Mouse (Mus musculus) ovary, postnatal 14 days (tissue): ENCODE data around the gene Dlat.

ENCODE experiments used
- DNase-seq: peaks from one replicate; pipeline ENCODE4 v3.0.0; 2022; ENCODE audit warnings: low spot score

Dlat gene

DNA sequence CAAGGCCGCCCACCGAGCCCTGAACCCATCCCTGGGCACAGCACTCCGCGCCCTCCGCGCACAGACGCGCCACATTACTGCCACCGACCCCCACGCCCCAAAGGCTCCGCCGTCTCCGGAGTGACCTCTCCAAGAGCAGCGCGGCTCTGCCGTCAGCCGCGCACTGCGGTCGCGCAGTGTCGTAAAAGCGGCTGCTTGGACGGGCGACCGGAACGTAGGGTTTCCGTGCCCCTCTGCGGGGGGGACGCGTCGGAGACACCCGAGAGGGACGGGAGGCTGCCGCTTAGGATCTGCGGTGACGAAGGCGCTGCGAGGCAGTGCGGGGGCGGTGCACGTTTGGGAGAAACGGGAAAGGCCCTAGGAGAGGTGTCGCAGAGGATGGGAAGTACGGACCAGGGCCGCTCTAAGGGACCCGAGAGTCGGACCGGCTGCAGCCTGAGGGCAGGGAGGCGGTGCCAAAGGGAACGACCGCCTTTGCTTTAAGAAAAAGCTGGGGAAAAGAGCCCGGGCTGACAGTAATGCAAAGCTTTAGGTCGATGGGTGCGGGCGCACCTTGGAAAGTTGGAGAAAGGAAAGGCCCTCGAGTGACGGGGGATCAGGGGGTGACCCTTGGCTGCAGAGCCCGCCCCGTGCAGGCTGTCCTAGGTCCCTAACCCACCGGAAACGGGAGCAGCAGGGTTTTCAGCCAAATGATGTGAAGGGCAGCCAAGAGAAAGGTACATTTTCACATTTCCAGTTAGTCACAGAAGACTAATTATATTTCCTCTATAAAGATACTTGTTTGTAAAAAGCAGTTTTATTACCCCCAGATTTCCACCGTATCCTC is at the start of gene Dlat:
Dlat (minus strand) TSS at position 389 of the 826 bp plus-strand sequence.
- peak; percentile 79 for DNase-seq

DNA sequence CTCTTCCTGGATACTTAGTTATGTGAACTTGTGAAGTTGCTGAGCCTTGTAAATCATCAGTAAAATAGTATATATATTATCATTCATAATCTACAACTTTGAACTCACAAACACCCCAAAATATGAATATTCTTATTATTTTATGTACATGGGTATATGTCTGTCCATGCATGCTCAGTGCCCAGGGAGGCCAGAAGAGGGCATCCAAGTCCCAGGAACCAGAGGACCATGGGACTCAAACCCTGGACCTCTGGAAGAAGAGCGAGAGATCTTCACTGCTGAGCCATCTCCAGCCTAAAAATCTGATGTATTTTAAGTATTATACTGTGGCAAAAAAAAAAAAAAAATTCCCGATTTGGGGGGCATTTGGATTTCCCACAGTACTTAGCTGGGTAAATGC is 49.5 kb upstream of the Dlat start:
- no peak for DNase-seq

DNA sequence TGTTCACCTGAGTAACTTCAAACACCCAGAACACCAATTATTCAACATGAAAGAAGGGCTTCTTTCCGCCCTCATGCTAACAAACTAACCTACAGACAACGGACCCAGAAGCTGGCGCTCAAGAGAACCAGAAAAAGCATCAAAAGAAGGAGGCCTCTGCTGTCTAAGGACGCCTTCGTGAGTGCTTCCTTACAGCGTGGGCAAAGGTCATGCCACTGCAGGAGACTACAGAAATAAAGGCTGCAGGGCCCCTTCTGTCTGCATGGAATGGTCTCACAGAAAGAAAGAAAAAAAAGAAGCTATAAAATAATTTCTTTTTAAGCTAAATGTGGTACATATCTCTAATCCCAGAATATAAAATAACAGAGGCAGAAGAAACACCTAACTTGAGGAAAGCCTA is 45.3 kb upstream of the Dlat start:
- DNase-seq: no peak

DNA sequence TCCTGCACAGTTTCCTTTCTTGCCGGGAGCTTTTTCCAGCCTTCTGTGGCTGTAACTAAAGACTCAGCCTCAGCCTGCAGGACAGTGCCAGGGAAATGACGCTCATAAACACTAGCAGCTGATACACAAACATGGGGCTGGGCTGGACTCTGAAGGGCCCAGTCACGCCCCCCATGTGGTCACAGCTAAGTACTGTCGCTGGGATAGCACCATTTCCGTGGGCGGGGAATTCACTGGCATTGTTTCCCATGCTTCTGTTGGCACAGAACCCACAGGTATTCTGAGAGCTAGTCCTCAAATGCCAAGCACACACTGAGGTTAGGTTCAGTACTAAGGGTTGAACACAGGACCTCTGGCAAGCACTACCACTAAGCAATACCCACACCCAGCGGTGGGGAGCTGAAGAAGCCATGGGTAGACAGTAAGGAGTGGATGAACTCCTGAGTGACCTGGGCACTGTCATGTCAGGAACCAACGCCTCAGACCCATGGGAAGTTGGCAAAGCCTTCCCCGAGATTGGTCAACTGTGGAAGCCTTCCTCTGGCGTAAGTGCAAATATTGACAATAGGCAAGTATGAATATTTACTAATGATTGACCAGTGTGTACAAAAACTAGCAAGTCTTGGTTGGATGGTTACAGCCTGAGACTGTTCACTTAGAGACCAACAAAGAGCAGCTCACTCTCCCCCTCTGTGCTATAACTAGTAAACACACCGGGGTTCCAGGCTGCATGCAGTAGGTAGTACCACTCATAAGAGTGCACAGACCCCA is 41.5 kb upstream of the Dlat start:
- DNase-seq: peak; percentile 38

DNA sequence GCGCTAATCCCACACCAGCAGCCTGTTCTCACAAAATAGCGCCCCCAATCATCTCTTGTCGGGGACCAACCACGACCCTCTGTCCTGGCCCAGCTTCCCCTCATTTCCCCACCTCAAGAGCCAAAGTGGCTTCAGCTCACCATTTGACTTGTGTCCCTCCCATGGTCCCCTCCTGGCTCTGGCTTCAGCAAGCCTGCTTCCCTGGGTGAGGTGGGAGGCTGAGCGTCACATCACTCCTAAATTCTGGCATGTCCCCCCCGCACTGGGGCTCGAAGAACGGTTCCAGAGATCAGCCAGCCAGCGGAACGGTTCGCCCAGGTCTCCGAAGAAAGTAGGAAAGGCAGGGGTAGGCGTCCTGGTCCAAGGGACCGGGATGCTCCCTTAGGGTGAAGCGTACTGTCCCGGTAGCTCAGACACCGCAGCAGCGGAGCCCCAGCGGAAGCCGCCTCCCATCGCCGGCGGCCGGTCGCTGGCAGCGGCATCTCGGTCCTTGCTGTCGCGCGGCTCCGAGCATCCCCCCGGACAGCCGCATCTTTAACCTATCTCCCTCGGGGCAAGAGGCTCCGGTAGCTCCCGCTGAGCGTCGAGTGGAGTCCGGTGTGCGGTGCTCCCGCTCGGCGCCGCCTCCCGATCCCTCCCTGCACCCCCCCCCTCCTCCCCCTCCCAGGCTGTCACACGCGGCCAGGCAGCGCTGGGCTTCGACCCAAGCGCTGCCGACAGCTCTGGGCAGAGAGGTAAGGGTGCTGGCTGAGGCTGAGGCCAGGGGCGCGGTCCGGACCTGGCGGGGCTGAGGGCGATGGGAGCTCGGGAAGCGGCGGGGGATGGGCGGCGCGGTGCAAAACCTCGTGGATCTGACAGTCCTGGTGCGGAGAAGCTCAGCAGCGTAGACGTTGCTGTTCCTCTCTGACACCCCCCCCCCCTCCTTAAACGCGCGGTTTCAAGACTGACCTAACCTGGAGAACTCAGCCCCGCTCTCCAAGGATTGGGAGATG is 39.1 kb upstream of the Dlat start:
- DNase-seq: no peak

DNA sequence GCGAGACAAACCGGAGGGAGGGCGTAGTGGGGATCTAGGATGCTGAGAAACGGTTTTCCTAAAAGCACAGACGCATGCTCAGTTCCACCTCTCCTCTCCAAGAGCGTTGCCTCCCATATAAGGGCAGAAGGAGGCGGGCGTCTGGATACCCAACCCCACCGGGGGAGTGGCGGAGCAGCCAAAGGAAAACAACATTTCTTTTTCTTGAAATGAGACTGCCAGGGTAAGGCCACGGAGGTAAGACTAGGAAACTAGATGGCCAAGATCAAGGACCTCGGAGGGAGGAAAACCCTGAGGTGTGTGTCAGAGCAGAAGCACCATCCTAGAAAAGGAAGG is 38.1 kb upstream of the Dlat start:
- DNase-seq: peak; percentile 53

DNA sequence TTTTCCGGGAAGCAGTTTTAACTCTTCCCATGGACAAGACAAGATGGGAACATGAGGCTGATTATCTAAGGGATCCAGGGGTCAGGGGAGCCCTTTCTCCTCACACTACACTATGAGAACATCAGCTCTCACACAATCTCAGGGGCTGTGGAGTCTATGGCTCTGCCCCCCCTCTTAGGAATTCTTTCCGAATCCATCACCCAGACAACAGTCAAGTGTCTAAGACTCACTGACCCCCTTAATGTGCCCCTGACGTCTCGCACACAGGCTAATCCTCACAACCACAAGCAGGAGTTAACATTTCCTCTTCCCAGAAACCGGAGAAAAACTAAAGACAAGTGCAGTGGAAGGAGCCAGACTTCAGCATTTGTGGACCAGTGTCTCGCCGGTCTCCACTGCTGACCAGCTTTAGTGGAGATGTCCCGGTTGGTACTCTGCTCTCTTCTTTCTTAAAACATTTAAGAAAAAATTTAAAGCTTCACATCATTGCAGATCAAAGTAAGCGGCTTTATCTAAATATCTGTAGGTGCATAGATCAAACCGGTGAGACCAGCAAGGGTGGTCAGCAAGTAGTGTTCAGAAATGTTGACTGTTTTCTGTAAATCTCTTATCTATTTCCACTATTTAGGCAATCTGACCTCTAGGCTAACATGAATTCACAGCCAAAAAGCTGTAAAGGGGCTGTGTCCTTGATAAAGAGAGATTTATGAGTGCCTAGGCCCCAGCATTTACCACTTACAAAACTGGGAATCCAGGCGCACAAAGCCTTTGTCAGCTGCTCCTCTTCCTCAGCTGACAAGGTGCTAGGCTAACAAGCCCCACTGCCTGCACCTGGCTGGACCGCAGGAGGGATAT is 37.5 kb upstream of the Dlat start:
- DNase-seq: no peak

DNA sequence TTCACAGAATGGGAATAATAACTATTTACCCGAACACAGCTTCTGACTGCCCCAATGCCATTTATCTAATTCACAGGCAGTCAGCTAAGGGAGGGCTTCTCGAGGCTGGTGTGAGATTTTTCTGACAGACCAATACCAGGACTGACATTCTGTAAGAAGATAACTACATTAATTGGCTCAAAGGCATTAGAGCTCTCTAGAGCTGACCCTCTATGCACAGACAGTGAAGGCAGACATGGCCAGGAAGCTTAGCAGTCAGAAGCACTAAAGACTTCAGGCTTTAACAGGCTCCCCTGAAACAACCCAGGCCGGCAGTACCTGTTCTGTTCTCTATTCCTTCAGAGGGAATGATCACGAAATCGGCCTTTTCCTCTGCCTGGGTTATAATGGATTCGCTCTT is 35.6 kb upstream of the Dlat start:
- DNase-seq: no peak

DNA sequence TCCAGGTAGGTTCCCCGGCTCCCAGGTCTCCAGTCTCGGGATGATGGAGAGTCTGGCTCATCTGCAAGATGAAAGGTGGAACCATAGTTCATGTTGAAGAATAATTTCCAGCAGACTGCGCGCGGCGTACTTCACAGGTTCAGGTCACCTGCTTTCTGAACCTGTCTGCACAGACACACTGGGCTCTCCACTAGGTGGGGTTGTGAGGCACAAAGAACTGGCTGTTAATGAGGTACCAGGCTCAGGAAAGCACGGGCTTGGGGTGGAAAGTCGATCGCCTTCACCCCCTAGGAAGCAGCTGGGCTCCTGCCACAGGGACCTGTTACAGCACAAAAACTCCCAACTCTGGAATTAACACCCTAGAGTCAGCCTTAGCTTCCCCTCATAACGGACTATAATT is 34.1 kb upstream of the Dlat start:
- DNase-seq: peak; percentile 22

DNA sequence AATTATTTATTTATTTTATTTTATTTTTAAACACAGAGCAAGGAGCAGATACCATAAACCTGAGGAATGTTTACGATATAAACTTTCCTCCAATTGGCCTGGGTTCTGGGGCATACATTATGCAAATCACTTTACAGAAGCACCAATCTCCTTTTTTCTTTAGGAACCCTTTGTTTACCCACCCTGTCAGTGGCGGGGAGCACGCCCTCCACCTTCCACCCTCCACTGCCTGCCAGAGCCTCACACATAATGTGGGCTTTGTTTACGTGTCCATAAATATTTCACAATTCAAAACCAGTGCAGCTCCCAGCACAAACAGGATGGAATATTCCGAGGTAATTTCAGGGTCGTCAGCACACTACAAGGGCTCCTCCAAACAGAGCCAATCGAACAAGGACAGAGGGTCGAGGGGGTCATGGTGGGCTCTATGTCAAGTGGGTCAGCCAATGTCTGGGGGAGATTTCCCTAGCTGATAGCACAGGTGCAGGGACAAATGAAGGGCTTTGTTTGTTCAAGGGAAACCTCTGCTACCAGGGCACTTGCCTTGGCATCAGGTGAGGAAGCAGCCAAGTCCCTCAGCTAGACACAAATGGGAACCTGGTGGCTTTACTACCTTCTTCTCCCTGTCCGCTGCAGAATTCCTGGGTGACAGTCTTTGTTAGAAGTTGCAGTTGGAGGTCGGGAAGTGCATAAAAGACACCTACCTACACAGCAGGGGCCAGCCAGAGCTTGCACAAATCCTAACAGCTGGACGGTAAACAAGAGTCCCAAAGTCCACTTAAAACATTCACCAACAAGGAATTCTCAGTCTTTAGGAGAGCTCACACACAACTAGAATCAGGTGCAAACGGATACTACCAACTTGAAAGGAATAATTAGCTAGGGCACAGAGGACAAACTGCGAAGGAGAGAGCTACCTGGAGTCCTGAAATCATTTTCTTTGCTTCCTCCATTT is 33.3 kb upstream of the Dlat start:
- no peak for DNase-seq

DNA sequence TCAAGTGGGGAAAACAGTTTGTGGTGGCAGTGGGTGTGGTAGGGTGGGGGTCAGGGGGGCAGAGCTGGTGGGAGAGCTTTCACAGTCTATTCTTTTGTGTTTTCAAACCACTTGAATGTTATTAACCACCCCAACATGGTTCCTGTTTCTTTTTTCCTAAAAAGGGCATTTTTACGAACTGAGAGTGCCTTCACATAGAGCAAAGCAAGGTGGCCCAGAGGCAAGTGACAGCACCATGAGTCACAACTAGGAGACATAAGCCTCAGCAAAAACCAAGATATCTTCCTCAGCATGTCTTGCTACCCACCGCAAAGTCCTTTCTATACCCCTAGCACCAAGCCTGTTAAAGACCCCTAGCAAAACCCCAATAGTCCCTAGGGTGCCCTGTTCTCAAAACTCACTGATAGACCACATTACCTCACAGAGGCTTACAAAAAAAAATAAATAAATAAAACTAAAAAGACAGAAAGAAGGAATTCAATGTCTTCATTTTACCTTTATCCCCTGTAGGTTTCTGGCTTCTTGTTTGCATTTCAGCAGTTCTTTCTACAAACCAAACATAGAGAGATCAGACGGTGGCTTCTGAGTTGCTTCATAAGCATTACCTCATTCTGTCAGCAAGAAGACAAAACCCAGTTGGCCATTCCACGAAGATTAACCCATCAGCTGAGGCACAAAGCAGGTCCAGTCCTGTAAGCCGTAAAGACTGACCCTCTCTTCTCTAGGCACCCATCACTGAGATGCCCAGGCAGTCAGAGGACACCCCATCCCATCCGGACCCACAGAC is 27.5 kb upstream of the Dlat start:
- no peak for DNase-seq

DNA sequence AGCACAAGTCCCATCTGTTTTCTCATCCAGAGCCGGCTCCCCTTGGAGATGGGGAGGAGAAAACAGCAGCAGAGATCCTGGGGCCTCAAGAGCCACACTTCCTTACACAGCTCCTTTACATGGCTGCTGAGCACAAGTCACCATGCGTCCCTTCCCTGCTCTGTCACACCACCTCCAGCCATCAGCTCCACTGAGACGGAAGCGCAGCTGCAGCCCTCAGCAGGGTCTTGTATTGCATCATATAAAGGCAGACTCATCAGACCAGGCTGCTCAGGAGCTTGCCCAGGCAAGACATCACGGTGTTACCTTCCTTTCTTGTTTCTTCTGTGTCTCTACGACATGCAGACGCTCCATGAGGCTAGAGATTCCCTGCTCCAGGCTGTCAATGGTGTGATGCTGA is 22.1 kb upstream of the Dlat start:
- DNase-seq: no peak

DNA sequence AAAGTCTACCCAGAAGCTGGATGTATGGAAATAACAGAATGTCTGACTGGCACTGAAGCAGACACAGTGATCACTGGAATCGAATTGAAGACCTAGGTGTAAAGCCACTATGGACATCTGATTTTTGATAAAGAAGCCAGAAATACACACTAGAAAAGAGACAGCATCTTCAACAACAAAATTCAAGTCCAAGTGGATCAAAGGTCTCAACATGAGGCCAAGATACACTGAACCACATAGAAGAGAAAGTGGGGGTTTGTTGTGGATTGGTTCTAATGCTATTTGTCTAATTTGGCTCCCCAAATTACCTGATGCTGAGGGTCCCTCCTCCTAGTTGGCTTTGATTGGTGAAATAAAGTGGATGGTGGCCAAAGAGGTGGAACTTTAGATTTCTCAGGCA is 19.8 kb upstream of the Dlat start:
- no peak for DNase-seq

DNA sequence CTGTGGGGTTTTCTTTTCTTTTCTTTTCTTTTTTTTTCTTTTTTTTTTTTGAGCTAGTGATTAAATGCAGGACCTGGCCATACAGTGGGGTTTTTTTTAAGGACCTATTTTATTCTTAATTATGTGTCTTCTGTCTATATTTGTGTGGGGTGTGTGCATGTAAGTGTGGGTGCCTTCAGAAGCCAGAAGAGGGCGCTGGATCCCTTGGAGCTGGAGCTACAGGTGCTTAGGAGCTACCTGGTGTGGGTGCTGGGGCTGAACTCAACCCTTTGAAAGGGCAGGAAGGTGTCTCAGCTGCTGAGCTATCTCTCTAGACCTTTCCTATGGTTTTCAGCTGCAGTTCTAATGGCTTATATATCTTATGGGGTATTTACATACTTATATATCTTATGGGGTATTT is 15.2 kb upstream of the Dlat start:
- no peak for DNase-seq

DNA sequence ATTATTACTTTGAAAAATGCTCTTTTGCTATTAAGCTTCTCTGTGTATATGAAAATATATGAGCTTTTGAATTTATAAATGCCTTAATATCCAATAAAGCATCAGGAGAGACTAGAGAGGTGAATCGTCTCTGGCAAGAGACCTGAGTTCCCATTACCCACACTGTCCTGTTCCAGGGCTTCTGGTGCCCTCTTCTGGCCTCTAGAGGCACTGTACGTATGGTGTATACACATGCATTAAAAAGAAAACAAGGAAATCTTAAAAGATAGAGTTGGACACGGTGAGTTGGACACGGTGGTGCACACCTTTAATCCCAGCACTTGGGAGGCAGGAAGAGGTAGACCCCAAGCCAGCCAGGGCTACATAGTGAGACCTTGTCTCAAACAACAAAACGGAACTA is 11.1 kb upstream of the Dlat start:
- DNase-seq: peak; percentile 27

DNA sequence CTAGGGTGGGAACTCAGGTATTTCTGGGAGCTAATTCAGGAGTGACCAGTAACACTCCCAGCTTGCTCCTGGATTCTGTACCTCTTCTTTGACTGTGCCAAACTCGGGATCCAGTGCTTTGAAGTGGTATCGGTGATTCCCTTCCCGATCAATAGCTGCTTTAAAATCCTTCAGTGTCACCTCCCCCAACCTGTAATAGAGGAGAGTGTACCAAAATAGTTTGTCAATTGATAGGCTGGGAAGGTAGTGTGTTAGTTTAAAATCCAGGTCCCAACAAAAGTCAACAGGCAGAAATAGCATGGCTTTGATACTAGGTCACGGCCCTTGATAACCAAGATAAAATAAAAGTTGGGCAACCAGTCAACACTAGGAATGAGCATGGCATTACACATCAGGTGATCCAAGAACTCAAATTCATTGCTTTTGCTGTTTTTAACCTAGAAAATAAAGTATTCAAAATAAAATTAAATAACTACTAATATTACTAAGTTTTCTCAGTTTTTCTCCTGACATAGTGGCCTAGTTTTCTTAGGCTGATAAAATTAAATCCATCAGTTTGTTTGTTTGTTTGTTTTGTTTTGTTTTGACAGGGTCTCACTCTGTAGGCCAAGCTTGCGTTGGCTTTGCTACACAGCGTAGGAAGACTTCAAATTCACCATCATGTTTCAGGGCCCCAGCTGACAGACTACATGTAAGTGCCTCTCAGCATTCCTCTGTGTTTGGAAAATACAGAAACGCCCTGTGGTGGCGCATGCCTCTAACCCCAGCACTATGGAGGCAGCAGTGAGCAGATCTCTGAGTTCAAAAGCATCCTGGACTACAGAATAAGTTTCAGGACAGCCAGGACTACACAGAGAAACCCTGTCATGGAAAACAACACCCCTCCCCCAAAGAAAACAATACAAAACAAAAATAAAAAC is 8.3 kb upstream of the Dlat start:
- no peak for DNase-seq

DNA sequence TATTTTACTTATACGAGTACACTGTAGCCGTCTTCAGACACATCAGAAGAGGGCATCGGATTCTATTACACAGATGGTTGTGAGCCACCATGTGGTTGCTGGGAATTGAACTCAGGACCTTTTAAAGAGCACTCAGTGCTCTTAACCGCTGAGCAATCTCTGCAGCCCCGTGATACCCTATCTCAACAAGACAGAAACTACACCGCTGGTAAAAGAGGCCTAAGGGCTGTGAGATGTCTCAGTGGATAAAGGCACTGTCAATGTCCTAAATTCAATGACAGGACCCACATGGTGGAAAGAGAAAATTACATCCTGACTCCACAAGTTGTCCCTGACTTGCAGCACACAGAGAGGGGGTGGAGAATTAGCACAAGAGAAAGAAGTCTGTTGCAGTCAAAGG is 6.9 kb upstream of the Dlat start:
- DNase-seq: no peak

DNA sequence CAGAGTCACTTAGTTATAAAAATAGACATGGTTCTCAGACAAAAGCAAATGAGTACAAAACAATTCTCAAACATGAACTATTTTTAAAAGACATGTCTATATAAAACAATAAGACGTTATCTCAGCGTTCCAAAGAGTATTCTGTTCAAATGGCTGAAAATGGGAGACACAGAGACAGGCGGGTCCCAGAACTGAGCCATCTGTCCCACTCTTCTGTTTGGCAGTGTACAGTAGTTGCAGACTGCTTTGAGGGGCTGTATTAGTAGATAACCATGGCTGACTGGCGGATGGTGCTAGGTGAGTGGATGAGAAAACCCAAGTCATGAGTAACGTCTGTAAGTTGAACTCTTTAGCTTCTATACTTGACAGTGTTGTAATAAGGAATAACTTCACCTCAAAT is 5.2 kb upstream of the Dlat start:
- no peak for DNase-seq
